Mouse (Mus musculus) forebrain, embryonic 14.5 days (tissue): ENCODE measurements around the gene Snrpd2. TPM values are rescaled to one million over a fixed set of nuclear protein-coding genes. Genes with fewer than 3 reads are reported as not detected.

ENCODE experiments used
- ATAC-seq: fragments of 200-750 bp; cut with Nextera tagmentation; 2 replicates; pipeline ENCODE4 v1.8.0; 2017; ENCODE audit warnings: mild to moderate bottlenecking, moderate library complexity
- DNase-seq: peaks from one replicate; pipeline ENCODE4 v3.0.0-alpha.2; 2015; ENCODE audit warnings: low spot score
- H3K27ac ChIP-seq: fragments of 300-500 bp; sonication (generic); 2 replicates; pipeline ENCODE4 v1.5.1; 2014; ENCODE audit warnings: low read depth, mild to moderate bottlenecking, control low read depth, low read length, moderate library complexity
- H3K27me3 ChIP-seq: fragments of 300-500 bp; sonication (generic); replicated peaks from 2 replicates; pipeline ENCODE4 v1.6.1; 2014; ENCODE audit warnings: low read length, control low read depth, mixed read lengths; ENCODE audit not compliant: control insufficient read depth, insufficient read depth
- H3K36me3 ChIP-seq: fragments of 300-500 bp; sonication (generic); 2 replicates; pipeline ENCODE4 v1.6.1; 2014; ENCODE audit warnings: low read length, control low read depth; ENCODE audit not compliant: control insufficient read depth, insufficient read depth
- H3K4me1 ChIP-seq: fragments of 300-500 bp; sonication (generic); 2 replicates; pipeline ENCODE4 v1.6.1; 2014; ENCODE audit warnings: antibody characterized with exemption, low read length, control low read depth; ENCODE audit not compliant: control insufficient read depth, insufficient read depth
- H3K4me2 ChIP-seq: fragments of 300-500 bp; sonication (generic); 2 replicates; pipeline ENCODE4 v1.6.1; 2014; ENCODE audit warnings: mild to moderate bottlenecking, control low read depth, low read length
- H3K4me3 ChIP-seq: fragments of 300-500 bp; sonication (generic); 2 replicates; pipeline ENCODE4 v1.5.1; 2014; ENCODE audit warnings: low read depth, low read length, control low read depth
- H3K9ac ChIP-seq: fragments of 300-500 bp; sonication (generic); 2 replicates; pipeline ENCODE4 v1.6.1; 2014; ENCODE audit warnings: mild to moderate bottlenecking, low read length, control low read depth, moderate library complexity
- H3K9me3 ChIP-seq: fragments of 300-500 bp; sonication (generic); replicated peaks from 2 replicates; pipeline ENCODE4 v1.6.1; 2016; ENCODE audit warnings: low read length, control low read depth, mixed read lengths; ENCODE audit not compliant: control insufficient read depth
- WGBS: fragments of 180-500 bp; shearing (Covaris S2); extraction: QIAGEN DNeasy Blood & Tissue Kit; methylation state at CpG from one replicate; pipeline ENCODE4 v1.1.7; 2014; 5-methylcytosine and 5-hydroxymethylcytosine counted together
- polyA plus RNA-seq: library from polyadenylated mRNA; unstranded; fragments of >200 nt; fragmentation: Nextera tagmentation; extraction: Ambion mirVana; gene quantifications from 2 replicates; pipeline ENCODE4 v1.2.1, GENCODE M21; 2014

Snrpd2 gene
- polyA plus RNA-seq, 1 experiment from 2014 or later = 155 TPM

DNA sequence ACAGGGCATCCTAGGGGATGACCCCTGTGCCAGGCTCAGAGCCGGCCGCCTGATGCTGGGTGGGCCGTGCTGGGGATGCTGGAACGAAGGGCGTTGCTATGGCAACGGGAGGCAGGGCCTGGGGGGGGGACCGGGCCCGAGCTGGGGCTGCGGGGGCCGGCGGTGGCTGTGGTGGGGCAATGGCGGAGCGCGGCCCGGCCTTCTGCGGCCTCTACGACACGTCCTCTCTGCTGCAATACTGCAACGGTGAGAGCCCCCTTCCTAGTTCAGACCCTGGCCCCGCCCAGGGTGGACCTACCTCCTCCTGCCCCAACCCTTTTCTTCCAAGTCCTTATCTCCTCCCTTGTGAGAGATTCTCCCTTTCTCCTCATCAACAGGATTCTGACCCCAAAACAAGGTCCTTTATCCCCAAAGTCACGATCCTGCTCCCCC, 27.0 kb downstream of the Snrpd2 start:
- 2% methylated on average over 14 of the region's 21 CpGs for WGBS
- Histone ChIP-seq H3K27me3 (peaks cover 25% of the 10 kb centered on the region), H3K27ac (peak overlapping the region; percentile 52; the same call in 1 of the 2 replicates), H3K4me2 (peak overlapping the region; percentile 63), H3K36me3 (0 out of 2 replicates have a peak, but pooled peaks cover 3% of the 10 kb centered on the region), H3K9me3 (no peaks in the 10 kb centered on the region), H3K9ac (peak overlapping the region; percentile 74), H3K4me3 (peak overlapping the region; percentile 62), H3K4me1 (peaks cover 23% of the 10 kb centered on the region; the same call in 1 of the 2 replicates)
- DNase-seq = no peak
- peak; percentile 27 for ATAC-seq

DNA sequence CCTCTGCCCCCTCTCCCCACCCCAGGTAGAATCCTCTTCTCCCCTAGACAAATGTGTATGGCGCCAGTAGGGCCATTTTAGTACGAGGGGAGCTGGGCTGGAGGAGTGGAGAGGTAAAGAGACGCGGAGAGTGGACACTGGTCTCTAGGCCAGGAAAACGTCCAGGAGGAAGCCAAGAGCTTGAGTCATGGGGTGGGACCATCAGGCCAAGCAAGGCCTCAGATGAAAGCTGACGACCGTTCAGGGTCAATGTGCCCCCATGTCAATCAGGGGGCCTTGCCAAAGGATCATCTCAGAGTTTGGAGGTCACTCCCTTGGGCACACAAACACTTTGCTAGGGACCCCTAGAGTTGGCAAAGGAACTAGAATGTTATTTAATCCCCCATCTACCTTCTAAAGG, 27.7 kb downstream of the Snrpd2 start:
- Histone ChIP-seq H3K4me3 (peak overlapping the region; percentile 62), H3K4me2 (peak overlapping the region; percentile 63), H3K27ac (no peak overlapping the region), H3K9ac (peak overlapping the region; percentile 74; the same call in 1 of the 2 replicates), H3K27me3 (peaks cover 25% of the 10 kb centered on the region), H3K36me3 (peaks cover 3% of the 10 kb centered on the region; the same call in 1 of the 2 replicates), H3K9me3 (no peaks in the 10 kb centered on the region), H3K4me1 (peaks cover 20% of the 10 kb centered on the region; the same call in 1 of the 2 replicates)
- no peak for ATAC-seq
- WGBS = 65% methylated on average over 7 of the region's 7 CpGs
- no peak for DNase-seq

DNA sequence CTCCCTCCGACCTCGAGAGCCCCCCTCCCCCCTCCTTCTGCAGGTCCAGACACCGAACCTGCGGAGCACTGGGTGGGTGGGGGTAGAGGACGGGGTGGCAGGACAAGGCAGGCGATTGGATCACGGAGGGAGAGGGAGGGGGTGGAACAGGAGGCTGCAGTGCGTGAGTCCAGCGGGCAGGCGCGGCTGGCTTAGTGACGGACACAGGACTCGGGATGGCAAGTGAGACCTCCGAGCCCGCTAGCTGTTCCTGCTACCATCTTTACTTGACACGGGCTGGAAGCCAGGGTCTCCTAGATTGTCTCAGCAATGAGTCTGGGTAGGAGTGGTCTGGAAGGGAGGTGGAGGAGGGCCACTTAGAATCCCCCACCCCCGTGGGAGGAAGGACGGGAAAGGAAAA, 28.5 kb downstream of the Snrpd2 start:
- ATAC-seq (no peak), DNase-seq (no peak)
- peaks cover 14% of the 10 kb centered on the region; the same call in 1 of the 2 replicates for H3K4me1 ChIP-seq
- H3K27ac ChIP-seq = no peak overlapping the region
- peaks cover 25% of the 10 kb centered on the region for H3K27me3 ChIP-seq
- 4% methylated on average over 18 of the region's 18 CpGs for WGBS
- H3K9ac ChIP-seq = no peak overlapping the region; the same call in 1 of the 2 replicates
- peak overlapping the region; percentile 62; the same call in 1 of the 2 replicates for H3K4me3 ChIP-seq
- H3K4me2 ChIP-seq = peak overlapping the region; percentile 63
- peaks cover 7% of the 10 kb centered on the region; the same call in 1 of the 2 replicates for H3K36me3 ChIP-seq
- H3K9me3 ChIP-seq = no peaks in the 10 kb centered on the region

DNA sequence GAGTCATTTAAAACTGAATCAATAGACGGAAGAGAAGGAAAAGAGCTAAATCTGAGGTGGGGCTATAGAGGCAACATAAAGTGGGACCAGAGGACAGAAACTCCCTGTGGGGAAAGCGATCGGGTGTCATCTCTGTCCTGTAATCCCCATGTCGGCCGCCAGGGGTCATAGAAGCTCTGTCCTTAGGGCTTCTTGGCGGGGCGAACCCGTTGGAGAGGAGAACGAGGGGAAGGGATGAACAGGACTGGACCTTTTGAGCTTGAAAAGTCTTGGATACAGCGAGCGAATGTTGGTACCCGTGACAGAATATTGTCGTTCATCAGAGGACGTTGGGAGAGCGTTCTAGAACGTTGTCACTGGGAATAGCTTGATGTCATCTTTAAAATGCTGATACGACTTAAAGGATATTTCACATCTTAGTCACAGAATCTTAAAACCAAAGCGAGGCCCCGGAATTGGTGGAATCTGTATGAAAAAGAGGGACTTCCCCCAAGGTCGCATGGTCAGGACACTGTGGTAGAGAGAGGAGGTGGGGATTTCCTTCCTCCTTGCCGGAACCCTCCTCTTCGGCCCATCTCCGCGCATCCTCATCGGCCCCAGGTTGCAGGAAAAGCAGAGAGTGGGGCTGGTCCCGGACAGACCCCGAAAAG, 29.0 kb downstream of the Snrpd2 start:
- H3K9ac ChIP-seq = no peak overlapping the region
- H3K36me3 ChIP-seq = peaks cover 10% of the 10 kb centered on the region
- 6% methylated on average over 27 of the region's 27 CpGs for WGBS
- H3K4me3 ChIP-seq = peak overlapping the region; percentile 62
- H3K4me2 ChIP-seq = peak overlapping the region; percentile 63
- DNase-seq = peak; percentile 75
- peaks cover 25% of the 10 kb centered on the region for H3K27me3 ChIP-seq
- H3K9me3 ChIP-seq = no peaks in the 10 kb centered on the region
- no peak overlapping the region for H3K27ac ChIP-seq
- peaks cover 14% of the 10 kb centered on the region; the same call in 1 of the 2 replicates for H3K4me1 ChIP-seq
- no peak for ATAC-seq

DNA sequence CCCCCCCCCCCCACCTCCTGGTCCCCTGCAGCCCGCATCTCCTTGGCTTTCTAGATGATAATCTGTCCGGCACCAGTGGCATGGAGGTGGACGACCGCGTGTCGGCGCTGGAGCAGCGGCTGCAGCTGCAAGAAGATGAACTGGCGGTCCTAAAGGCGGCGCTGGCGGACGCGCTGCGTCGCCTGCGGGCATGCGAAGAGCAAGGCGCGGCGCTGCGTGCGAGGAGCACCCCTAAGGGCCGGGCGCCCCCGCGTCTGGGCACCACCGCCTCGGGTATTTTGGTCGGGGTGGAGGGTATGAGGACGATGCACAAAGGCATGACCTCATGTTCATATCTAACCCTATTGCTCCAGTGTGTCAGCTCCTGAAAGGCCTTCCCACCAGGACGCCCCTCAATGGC, 29.7 kb downstream of the Snrpd2 start:
- H3K27ac ChIP-seq = no peak overlapping the region
- H3K36me3 ChIP-seq = peaks cover 13% of the 10 kb centered on the region
- peak overlapping the region; percentile 63 for H3K4me2 ChIP-seq
- peaks cover 25% of the 10 kb centered on the region for H3K27me3 ChIP-seq
- H3K9ac ChIP-seq = peak overlapping the region; percentile 46; the same call in 1 of the 2 replicates
- peak overlapping the region; percentile 24 for H3K4me3 ChIP-seq
- H3K9me3 ChIP-seq = no peaks in the 10 kb centered on the region
- DNase-seq (peak; percentile 75), ATAC-seq (no peak)
- under 1% methylated on average over 32 of the region's 32 CpGs for WGBS
- H3K4me1 ChIP-seq = peaks cover 14% of the 10 kb centered on the region; the same call in 1 of the 2 replicates

DNA sequence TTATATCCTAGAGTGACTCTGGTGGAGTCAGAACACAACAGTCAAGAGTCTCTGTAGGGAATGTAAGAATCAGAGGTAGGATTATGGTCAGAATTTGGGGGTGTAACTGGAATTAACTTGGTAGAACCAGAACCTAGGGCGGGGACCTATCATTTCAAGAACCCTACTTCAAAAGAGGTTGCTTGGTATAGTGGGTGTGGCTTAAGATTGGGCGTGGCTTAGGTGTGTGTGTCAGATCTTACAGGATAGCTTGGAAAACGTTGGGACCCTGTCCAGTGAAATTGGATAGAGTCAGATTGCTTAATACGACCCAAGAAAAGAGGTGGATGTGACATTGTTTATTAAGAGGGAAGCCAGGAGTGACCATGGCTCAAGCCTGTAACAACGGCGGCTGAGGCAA, 30.4 kb downstream of the Snrpd2 start:
- no peak overlapping the region for H3K27ac ChIP-seq
- no peak overlapping the region; the same call in 1 of the 2 replicates for H3K9ac ChIP-seq
- H3K4me3 ChIP-seq = no peak overlapping the region
- peaks cover 13% of the 10 kb centered on the region for H3K36me3 ChIP-seq
- H3K4me2 ChIP-seq = 0 out of 2 replicates have a peak overlapping the region, but pooled peaks have one; percentile 63
- H3K4me1 ChIP-seq = peaks cover 21% of the 10 kb centered on the region
- H3K9me3 ChIP-seq = no peaks in the 10 kb centered on the region
- peaks cover 25% of the 10 kb centered on the region for H3K27me3 ChIP-seq
- DNase-seq (no peak), ATAC-seq (no peak)
- 50% methylated on average over 6 of the region's 6 CpGs for WGBS

DNA sequence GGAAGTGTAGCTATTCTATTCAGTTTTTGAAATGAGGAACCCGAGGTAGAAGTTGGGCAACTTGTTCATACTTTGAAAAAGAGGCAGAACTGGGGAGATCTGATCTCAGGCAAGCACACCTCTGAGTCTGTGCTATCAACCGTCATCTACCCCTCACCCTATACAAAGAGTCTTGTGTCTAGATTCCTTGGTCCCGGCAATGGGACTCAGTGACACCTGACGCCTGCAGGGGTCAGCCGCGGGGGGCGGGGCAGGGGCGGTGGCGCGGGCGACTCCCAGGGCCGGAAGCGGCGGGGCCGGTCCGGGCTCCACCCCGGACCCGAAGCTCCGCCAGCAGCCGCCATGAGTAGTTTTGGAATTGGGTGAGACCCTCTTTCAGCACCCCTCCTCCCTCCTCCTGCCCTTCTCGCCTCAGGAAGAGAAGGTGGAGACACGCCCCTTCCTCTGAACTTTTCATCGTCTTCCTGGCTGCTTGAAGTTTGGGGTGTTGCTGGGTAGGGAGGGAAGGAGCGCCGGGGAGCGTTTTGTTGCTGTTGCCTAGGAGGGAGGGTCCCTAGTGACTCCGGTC, 31.4 kb downstream of the Snrpd2 start:
- DNase-seq = no peak
- Histone ChIP-seq H3K4me2 (peak overlapping the region; percentile 54), H3K27me3 (peaks cover 25% of the 10 kb centered on the region), H3K9ac (peak overlapping the region; percentile 54), H3K27ac (no peak overlapping the region), H3K4me1 (peaks cover 28% of the 10 kb centered on the region), H3K9me3 (no peaks in the 10 kb centered on the region), H3K36me3 (peaks cover 18% of the 10 kb centered on the region), H3K4me3 (peak overlapping the region; percentile 36)
- ATAC-seq = no peak
- WGBS = 2% methylated on average over 21 of the region's 27 CpGs

DNA sequence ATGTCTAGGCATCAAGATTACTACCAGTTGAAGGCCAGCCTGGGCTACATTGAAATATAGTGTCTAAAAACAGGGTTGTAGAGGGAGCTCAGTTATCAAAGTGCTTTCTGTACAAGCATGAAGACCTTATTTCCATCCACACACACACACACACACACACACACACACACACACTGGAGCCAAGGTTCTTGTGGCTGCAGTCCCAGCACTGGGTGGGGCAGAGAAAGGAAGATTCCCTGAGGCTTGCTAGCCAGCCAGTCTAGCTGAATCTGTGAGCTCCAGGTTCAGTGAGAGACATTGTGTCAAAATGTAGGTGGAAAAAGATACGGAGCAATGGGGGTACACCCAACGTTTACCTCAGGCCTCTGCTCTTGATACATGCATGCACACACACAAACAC, 34.7 kb downstream of the Snrpd2 start:
- Histone ChIP-seq H3K4me1 (peaks cover 20% of the 10 kb centered on the region), H3K27me3 (peaks cover 10% of the 10 kb centered on the region), H3K9me3 (no peaks in the 10 kb centered on the region), H3K36me3 (peaks cover 27% of the 10 kb centered on the region), H3K27ac (peak overlapping the region; percentile 79; the same call in 1 of the 2 replicates), H3K4me3 (no peak overlapping the region), H3K4me2 (peak overlapping the region; percentile 11; the same call in 1 of the 2 replicates), H3K9ac (no peak overlapping the region)
- ATAC-seq (0 out of 2 replicates have a peak, but pooled peaks have one; percentile 21), DNase-seq (peak; percentile 30)
- 40% methylated on average over 2 of the region's 2 CpGs for WGBS
